Mouse (Mus musculus) G1E (cell line): Measurements from ENCODE around the gene Irs2. TPM values are rescaled to one million over a fixed set of nuclear protein-coding genes. Genes with fewer than 3 reads are reported as not detected.

Source experiments
- ATAC-seq: 2 replicates; pipeline ENCODE4 v1.8.0; 2016; ENCODE audit warnings: mild to moderate bottlenecking; ENCODE audit not compliant: insufficient number of reproducible peaks, poor library complexity, low FRiP score, severe bottlenecking; ENCODE audit errors: extremely low read depth
- DNase-seq: peaks from one replicate; pipeline ENCODE4 v3.0.0; 2012; ENCODE audit warnings: low spot score
- H3K27me3 ChIP-seq: 2 replicates; pipeline ENCODE4 v1.6.1; 2012; ENCODE audit warnings: mild to moderate bottlenecking, low read length, inconsistent platforms; ENCODE audit not compliant: insufficient read depth
- H3K36me3 ChIP-seq: replicated peaks from 2 replicates; pipeline ENCODE3; 2012; ENCODE audit warnings: mild to moderate bottlenecking, inconsistent platforms
- H3K4me1 ChIP-seq: 2 replicates; pipeline ENCODE4 v1.6.1; 2012; ENCODE audit warnings: low read depth, low read length, inconsistent platforms, mixed read lengths; ENCODE audit not compliant: insufficient read depth
- H3K4me3 ChIP-seq: 2 replicates; pipeline ENCODE4 v1.5.1; 2012; ENCODE audit warnings: low read depth, mild to moderate bottlenecking, inconsistent platforms, low read length, moderate library complexity, mixed read lengths
- H3K9me3 ChIP-seq: replicated peaks from 2 replicates; pipeline ENCODE4 v1.6.1; 2012; ENCODE audit warnings: inconsistent platforms
- CTCF ChIP-seq: IDR thresholded peaks from 2 replicates; pipeline ENCODE4 v1.5.1; 2012; ENCODE audit warnings: low read depth, low read length, inconsistent platforms, mixed read lengths
- GATA1 ChIP-seq: IDR thresholded peaks from 2 replicates; pipeline ENCODE4 v1.6.1; 2012; ENCODE audit warnings: borderline replicate concordance, low read length, inconsistent platforms, mixed read lengths
- GATA2 ChIP-seq: IDR thresholded peaks from 2 replicates; pipeline ENCODE4 v1.6.1; 2012; ENCODE audit warnings: low read depth, low read length, inconsistent platforms, borderline replicate concordance
- POLR2AphosphoS5 ChIP-seq: IDR thresholded peaks from 2 replicates; pipeline ENCODE4 v1.6.1; 2012; ENCODE audit warnings: low read depth, low read length, inconsistent platforms; ENCODE audit not compliant: insufficient replicate concordance
- TAL1 ChIP-seq: conservative IDR thresholded peaks from 2 replicates; pipeline ENCODE4 v1.6.1; 2012; ENCODE audit warnings: low read depth, low read length, inconsistent platforms, mixed read lengths
- polyA plus RNA-seq: library from polyadenylated mRNA; stranded (reverse); fragments of >175 nt; gene quantifications from 2 replicates; pipeline ENCODE4 v1.2.3, GENCODE M21; 2012
- total RNA-seq, 2 experiments: library from RNA; stranded (forward) in 1 of 2; stranded (reverse) in 1 of 2; fragments of 200-1000 nt in 1 of 2; fragments of >200 nt in 1 of 2; fragmentation: Nextera tagmentation in 1 of 2; gene quantifications; 2 replicates each; pipeline ENCODE4 v1.2.3; 2014 to 2017

The Irs2 gene
- total and polyA plus RNA-seq, 3 experiments: 17.4 to 92.1 (median 78.5) TPM

DNA sequence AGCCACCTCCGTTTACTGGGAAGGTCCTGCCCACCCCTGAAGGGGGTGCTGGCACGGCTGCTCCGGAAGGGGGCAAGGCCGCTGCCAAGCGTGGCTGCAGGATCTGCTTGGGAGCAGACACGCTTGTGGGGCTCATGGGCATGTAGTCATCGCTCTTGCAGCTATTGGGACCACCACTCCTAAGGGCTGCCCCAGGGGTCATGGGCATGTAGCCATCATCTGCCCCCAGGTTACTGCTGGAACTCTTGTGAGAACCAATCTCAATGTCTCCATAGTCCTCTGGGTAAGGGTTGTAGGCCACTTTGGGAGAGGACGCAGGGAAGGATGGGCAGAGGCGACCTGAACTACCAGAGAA lies 2.0 kb downstream of the Irs2 start:
- H3K4me1 ChIP-seq: peaks cover 62% of the 10 kb centered on the region

DNA sequence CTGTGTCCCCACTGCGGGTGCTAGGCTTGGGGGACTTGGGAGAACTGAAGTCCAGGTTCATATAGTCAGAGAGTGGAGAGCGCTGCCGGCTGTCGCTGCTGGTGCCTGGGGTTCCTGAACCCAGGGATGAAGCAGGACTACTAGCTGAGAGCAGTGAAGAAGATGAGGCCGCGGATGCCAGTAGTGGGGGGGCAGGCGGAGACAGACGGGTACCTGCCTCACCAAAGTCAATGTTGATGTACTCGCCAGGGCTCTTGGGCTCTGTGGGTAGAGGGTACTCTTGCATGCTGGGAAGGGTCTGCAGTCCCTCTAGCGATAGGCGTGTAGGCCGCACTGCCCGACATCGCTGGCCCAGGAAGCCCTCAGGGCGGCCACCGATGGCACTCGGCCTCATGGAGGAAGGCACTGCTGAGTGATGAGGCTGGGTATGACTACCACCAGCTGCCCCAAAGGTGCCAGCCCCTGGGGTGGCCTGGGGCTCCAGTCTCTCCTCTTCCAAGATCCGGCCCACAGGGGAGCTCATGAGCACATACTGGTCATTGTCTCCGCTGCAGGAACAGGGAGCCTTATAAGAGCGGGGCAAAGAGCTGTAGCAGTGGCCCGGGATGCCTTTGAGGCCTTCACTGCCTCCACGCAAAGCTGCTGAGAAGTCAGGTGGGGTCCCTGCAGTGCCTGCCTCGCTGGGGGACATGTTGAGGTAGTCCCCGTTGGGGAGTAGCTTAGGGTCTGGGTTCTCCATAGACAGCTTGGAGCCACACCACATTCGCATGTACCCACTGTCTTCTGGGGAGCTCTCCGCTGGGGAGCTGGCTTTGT lies 2.6 kb downstream of the Irs2 start:
- Histone ChIP-seq H3K27me3 (no peaks in the 10 kb centered on the region), H3K4me3 (peak overlapping the region; percentile 87), H3K9me3 (no peaks in the 10 kb centered on the region), H3K4me1 (peaks cover 62% of the 10 kb centered on the region), H3K36me3 (peaks cover 67% of the 10 kb centered on the region)
- TF ChIP-seq CTCF (no peak), GATA2 (no peak), POLR2AphosphoS5 (no peak), GATA1 (no peak), TAL1 (no peak)
- DNase-seq: no peak
- no peak for ATAC-seq

More for the DNA sequence above, 2.0 kb downstream of the Irs2 start:
- peaks cover 62% of the 10 kb centered on the region for H3K36me3 ChIP-seq
- no peak for TF ChIP-seq GATA1
- no peak for TF ChIP-seq GATA2
- TF ChIP-seq POLR2AphosphoS5: no peak
- no peak for TF ChIP-seq CTCF
- TF ChIP-seq TAL1: no peak
- ATAC-seq: no peak
- no peaks in the 10 kb centered on the region for H3K9me3 ChIP-seq
- no peaks in the 10 kb centered on the region for H3K27me3 ChIP-seq
- DNase-seq: no peak
- H3K4me3 ChIP-seq: peak overlapping the region; percentile 87

DNA sequence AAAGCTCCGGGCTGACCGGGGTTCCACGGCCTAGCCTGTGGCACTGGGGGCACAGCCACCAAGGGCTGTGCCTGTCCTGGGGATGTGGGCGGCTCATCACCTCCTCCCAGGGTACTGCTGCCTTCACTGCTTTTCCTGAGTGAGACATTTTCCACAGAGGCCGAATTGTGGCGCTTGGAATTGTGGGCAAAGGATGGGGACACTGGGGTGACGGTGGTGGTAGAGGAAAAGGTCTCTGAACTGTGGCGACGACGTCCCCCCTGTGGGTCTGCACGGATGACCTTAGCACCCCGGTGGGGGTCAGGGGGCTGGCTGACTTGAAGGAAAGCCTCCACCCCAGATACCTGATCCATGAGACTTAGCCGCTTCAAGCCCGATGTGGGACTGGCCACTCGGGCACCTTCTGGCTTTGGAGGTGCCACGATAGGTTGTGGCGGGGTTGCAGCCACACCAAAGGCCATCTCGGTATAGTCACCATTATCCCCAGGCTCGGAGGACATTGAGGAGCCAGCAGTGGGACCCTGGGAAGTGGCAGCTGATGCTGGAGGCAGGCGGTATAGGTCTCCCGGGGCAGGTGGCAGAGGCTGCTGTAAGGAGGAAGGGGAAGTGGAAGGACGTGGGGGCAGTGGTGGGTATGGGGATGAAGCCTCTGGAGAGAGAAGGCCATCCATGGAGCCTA lies 3.3 kb downstream of the Irs2 start:
- Histone ChIP-seq H3K4me1 (peaks cover 63% of the 10 kb centered on the region), H3K9me3 (no peaks in the 10 kb centered on the region), H3K4me3 (peak overlapping the region; percentile 87), H3K36me3 (peaks cover 73% of the 10 kb centered on the region), H3K27me3 (no peaks in the 10 kb centered on the region)
- ATAC-seq (no peak), DNase-seq (no peak)
- no peak for TF ChIP-seq GATA2
- no peak for TF ChIP-seq POLR2AphosphoS5
- no peak for TF ChIP-seq GATA1
- TF ChIP-seq TAL1: no peak
- no peak for TF ChIP-seq CTCF

DNA sequence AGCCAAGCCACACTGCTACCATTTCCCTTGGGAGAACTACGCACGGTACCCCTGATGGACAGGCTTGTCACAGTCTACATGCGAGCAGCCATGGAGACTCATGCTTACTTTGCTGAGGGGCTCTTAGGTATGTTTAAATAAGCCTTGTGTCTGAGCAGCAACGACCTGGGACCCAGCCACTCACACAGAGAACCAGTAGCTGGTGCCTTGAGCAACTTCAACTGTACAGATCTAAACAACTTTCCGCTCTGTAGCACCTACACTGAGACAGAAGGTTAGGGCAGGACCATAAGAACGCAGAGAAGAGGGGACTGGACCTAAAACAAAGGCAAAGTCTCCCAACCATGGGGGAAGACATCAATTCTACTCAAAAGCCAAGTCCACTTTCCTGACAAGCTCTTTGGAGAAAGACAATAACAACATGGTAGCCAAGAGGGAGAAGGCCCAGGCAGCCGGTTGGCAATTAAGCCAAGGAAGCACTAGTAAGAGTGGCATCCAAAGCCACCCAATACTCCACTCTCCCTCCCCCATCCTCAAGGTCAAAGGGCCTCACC lies 4.3 kb downstream of the Irs2 start:
- Histone ChIP-seq H3K4me3 (peak overlapping the region; percentile 87), H3K36me3 (peaks cover 77% of the 10 kb centered on the region), H3K9me3 (no peaks in the 10 kb centered on the region), H3K27me3 (no peaks in the 10 kb centered on the region), H3K4me1 (peaks cover 67% of the 10 kb centered on the region)
- ATAC-seq (no peak), DNase-seq (no peak)
- TF ChIP-seq CTCF (no peak), POLR2AphosphoS5 (no peak), GATA1 (no peak), GATA2 (no peak), TAL1 (no peak)

DNA sequence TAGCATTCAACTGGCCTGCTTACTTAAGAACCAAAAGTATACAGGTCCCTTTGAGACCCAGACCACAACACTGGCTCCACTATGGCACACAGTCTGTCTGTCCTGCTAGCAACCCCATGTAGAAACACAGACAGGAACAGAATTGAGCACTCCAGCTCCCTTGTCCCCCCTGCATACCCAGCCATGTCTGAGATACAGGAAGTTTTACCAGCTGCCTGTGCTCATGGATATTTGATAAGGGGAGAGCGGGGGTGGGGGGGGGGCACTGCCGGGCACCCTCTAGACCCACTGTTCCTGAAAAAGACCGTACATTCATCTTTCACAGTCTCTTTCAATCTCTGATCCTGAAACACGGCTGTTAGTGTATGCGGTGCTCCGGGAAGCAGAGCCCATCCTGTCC lies 5.0 kb downstream of the Irs2 start:
- no peak for TF ChIP-seq GATA2
- TF ChIP-seq GATA1: no peak
- TF ChIP-seq TAL1: no peak
- TF ChIP-seq CTCF: no peak
- no peak for TF ChIP-seq POLR2AphosphoS5
- H3K27me3 ChIP-seq: no peaks in the 10 kb centered on the region
- peaks cover 73% of the 10 kb centered on the region for H3K4me1 ChIP-seq
- DNase-seq (no peak), ATAC-seq (0 out of 2 replicates have a peak, but pooled peaks have one; percentile 7)
- H3K9me3 ChIP-seq: no peaks in the 10 kb centered on the region
- H3K36me3 ChIP-seq: peaks cover 82% of the 10 kb centered on the region
- peak overlapping the region; percentile 87 for H3K4me3 ChIP-seq

DNA sequence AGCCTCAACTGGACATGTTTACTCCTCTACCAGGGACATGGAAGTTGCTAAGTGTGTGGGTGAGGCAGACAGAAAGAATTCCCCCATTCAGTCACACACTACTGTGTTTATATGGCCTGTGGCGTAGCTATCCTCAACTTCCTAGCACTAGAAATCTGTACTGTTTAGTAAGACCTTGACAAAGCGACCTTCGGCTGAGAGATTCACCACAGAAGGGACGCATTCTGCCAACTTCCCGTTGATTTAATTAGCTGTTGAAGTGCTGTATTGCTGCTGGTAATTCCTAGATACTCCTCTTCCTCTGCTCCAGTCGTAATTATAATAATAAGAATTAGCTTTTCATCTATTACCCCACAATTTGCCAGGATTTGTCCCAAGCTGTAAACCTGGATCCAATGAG lies 5.4 kb downstream of the Irs2 start:
- TF ChIP-seq CTCF: no peak
- TF ChIP-seq GATA2: no peak
- TF ChIP-seq TAL1: no peak
- no peak for TF ChIP-seq GATA1
- Histone ChIP-seq H3K4me3 (peak overlapping the region; percentile 87), H3K36me3 (peaks cover 85% of the 10 kb centered on the region), H3K9me3 (no peaks in the 10 kb centered on the region), H3K27me3 (no peaks in the 10 kb centered on the region), H3K4me1 (peaks cover 77% of the 10 kb centered on the region)
- ATAC-seq: no peak
- no peak for DNase-seq
